Mouse (Mus musculus): ENCODE measurements around the gene Eif3i. TPM values are rescaled to one million over a fixed set of nuclear protein-coding genes. Genes with fewer than 3 reads are reported as not detected.
A peak's percentile ranks its signal among the peaks of the same experiment; 100 is the strongest.

Eif3i gene
- total RNA-seq, 1 experiment from 2014 or later = 129 TPM

DNA sequence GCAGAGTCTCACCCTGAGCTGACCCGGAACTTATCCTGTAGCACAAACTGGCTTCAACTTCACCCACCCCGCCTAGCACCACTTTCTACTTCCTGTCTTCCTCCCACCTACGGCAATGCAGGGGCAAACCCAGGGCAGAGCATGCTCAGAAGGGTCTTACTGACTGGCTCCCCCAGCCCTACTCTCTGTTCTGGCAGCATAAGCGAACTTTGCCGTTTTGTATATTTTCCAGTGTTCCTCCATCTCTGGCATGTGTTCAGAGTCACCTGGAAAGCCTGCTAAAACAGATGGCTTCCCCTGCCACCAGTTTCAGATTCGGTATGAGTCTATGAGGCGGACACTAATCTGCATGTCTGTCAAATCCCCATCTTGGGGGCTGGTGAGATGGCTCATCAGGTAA is 20.1 kb downstream of the Eif3i start:
- ATAC-seq (replicated peaks; ENCODE audit: insufficient number of reproducible peaks, low FRiP score, low TSS enrichment, poor library complexity, severe bottlenecking) = no peak

GRCm38 (mm10) chr4:129578466-129578865 is 22.0 kb downstream of the Eif3i start, which contains the start of gene Fam167b:
Gene Fam167b, minus strand, starts transcription at chr4:129578549.
- ATAC-seq (replicated peaks; ENCODE audit: insufficient number of reproducible peaks, low FRiP score, low TSS enrichment, poor library complexity, severe bottlenecking) = no peak

DNA sequence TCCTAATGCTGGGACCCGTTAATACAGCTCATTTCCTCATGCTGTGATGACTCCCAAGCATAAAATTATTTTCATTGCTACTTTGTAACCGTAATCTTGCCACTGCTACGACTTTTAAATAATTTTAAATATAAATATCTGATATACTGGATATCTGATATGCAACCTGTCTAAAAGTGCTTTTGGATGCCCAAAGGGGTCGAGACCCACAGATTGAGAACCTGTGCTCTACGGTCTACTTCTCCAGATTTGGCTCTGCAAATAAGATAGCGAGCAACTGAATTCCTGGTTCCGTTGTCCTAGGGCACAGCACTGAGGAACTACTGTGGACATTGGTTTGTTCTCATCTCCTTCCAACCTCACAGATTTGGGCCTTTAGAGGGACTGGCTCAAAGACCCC is 22.8 kb downstream of the Eif3i start:
- no peak for ATAC-seq (replicated peaks; ENCODE audit: insufficient number of reproducible peaks, low FRiP score, low TSS enrichment, poor library complexity, severe bottlenecking)

DNA sequence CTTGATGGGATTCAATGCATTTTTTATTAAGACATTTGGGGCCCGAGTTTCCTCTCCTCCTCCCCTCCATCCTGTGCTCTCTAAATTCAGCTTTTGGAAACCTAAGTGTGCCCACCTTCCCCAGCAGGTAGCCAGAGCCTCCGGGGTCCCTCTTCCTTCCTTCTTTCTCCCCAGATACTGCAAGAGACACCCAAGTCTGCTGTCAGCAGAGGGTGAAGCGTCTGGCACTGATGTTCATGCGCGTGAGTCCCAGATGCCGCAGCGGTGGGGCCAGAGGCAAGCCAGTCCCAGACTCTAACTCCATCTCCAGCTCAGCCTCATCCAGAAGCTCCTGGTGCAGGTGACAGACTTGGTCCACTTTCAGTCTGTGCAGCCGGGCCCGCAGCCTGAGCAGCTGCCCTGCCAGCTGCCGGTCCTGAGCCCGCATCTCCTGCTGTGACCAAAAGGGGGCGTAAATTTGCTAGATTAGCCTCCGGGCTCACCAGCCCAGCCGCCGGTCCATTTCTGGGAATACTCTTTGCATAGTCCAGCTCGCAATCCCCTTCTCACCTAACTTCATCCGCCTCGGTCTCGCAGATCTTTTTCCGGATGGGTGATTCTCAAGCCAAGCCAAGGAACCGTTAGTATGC is 23.5 kb downstream of the Eif3i start:
- peak; percentile 44; the same call in 1 of the 2 replicates for ATAC-seq (replicated peaks; ENCODE audit: insufficient number of reproducible peaks, low FRiP score, low TSS enrichment, poor library complexity, severe bottlenecking)

DNA sequence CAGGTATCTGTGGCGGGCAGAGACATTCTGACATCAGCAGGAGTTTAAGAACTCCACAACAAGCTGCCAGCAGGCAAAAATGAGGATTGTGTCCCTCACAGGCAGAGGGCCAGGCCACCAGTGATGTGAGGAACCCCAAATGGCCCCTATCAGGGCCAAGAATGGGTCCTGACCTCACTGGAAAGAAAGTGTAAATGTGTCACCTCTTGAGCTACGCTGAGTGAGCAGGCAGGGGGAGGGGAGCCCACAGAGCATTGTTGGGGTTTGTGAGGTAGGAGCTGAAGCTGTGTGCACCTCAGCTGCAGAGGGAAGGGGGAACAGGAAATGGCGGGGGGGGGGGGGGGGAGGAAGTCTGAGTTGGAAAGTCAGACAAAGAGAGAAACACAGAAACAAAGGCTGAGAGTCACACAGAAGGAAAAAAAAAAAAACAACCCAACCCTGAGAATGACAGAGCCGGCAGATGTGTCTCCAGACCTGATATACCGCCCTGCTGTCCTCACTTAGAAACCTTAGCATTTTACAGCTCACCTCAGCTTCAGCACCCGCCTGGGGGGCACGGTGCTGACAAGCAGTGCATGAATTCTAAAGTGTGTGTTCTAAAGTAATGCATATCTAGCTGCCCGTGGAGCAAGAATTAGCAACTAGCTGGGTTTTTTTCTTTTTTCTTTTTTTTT is 25.1 kb downstream of the Eif3i start:
- peak; percentile 78 for ATAC-seq (replicated peaks; ENCODE audit: insufficient number of reproducible peaks, low FRiP score, low TSS enrichment, poor library complexity, severe bottlenecking)

GRCm38 (mm10) chr4:129573430-129573829 is 27.0 kb downstream of the Eif3i start, which contains the start of gene Lck:
Gene Lck, minus strand, starts transcription at chr4:129573641.
- no peak for ATAC-seq (replicated peaks; ENCODE audit: insufficient number of reproducible peaks, low FRiP score, low TSS enrichment, poor library complexity, severe bottlenecking)

DNA sequence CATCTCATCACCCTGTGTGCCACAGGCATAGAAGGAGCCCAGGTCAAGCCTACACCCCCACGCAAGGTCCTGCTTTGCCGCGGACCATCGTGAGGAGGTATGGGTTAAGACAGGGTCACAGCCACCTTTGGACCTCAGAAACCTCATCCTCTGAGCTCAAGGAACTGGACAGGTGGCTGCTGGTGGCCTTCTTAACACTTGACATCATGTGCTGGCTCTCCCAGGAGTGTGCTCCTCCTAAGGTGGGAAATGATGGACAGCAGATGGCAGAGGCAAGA is 27.4 kb downstream of the Eif3i start:
- ATAC-seq (replicated peaks; ENCODE audit: insufficient number of reproducible peaks, low FRiP score, low TSS enrichment, poor library complexity, severe bottlenecking) = no peak

DNA sequence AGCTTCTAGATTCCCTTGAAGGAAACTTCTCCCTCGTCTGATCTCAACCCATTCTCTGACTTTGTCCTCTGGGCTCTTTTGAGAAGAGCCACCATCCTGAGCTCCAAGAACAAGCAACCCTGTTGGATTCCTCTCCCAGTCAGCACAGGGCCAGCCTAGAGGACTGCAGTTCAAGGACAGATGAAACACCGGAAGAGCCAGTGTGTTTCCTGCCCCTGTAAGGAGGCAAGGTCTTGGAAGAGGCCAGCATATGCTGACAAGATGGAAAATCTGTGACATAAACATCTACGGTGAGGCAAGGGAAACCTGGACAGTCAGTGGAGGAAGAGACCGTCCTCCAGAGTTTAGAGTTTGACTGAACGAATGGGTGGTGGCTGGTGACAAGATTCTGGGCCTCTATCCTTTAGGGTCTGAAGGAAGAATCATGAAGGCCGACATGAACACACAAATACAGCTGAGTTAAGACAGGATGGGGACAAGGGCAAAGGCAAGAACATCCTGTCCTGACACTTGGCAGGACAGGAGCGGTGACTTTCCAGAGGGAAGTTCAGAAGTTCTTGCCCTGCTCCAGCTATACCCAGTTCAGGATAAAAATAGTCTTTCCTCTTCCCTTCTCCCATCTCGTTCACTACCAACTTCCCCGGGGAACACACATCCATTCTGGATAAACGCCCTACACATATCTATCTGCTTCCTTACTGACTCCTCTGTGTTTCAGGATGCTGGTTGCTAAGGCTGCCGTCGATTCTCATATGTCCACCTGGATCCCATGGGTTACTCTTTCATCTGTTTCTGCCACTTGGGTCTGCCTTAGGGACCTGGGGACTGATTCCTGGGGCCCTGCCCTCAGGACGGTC is 28.0 kb downstream of the Eif3i start:
- ATAC-seq (replicated peaks; ENCODE audit: insufficient number of reproducible peaks, low FRiP score, low TSS enrichment, poor library complexity, severe bottlenecking) = no peak

DNA sequence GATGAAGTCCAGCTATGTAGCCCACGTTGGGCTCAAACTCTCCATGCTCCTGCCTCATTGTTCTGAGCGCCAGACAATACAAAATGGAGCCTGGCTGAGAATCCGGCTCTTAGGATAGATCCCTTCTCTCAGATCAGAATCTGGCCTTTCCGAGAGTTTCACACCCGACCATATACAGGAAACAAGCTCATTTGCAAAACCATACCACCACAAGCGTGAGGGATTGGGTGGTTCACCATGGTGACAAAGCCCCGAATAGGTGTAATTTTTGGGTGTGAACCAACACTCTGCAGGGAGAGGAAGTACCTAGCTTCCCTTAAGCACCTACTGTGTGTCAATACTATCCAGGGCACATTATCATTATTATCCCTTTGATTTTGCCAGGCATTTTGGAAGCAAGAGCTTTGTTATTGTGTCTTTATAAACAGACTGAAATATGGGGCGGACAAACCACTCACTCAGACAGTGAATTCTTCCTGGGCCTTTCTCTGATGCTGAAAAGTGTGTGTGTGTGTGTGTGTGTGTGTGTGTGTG is 28.8 kb downstream of the Eif3i start:
- ATAC-seq (replicated peaks; ENCODE audit: insufficient number of reproducible peaks, low FRiP score, low TSS enrichment, poor library complexity, severe bottlenecking) = no peak

GRCm38 (mm10) chr4:129570028-129570427 is 30.4 kb downstream of the Eif3i start:
- ATAC-seq (replicated peaks; ENCODE audit: insufficient number of reproducible peaks, low FRiP score, low TSS enrichment, poor library complexity, severe bottlenecking) = no peak

DNA sequence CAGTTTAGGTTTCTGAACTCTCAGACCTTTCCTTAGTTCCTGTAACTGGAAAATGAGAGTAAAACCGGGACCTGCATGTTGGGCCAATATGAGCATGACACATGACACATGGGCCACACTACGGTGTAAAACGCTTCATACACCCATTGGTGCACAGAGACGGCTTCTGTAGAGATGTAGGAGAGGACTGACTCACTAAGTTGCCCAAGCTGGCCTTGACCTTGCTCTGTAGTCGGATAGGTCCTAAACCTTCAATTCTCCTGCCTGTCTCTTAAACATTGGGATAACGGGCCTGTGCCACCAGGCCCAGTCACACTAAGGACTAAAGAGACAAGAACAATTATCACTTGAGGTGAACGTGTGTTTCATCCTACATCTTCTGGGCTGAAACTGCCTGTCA is 32.1 kb downstream of the Eif3i start:
- no peak for ATAC-seq (replicated peaks; ENCODE audit: insufficient number of reproducible peaks, low FRiP score, low TSS enrichment, poor library complexity, severe bottlenecking)

DNA sequence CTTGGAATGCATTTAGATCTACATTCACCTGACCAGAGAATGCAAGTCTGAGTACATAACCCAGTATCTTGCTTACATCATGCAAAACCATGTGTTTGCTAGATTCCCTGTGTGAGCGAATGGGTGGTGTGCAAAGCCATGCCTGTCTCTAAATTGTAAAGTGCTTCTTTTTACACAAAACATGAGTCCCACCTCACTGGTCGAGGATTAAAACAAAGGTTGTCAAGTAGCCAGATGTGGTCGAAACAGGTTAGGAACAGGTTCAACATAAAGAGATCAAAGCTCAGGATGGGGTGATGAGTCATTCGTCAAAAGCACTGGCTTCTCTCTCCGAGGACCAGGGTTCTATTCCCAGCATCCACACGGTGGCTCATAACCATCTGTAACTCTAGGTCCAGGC is 35.3 kb downstream of the Eif3i start:
- ATAC-seq (replicated peaks; ENCODE audit: insufficient number of reproducible peaks, low FRiP score, low TSS enrichment, poor library complexity, severe bottlenecking) = no peak

DNA sequence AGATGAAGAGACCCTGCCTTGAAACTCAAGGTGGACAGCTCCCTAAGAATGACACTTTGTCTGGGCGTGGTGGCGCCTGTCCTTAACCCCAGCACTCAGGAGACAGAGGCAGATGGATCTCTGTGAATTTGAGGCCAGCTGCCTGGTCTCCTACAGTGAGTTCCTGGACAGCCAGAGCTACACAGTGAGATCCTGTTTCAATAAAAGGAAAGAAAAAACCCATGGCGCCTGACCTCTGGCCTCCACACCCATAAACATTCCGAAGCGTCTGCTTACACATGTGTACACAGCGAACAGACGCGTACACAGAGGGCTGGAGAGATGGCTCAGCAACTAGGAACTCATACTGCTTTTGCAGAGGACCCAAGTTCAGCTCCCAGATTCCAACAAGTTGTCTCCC is 36.7 kb downstream of the Eif3i start:
- no peak for ATAC-seq (replicated peaks; ENCODE audit: insufficient number of reproducible peaks, low FRiP score, low TSS enrichment, poor library complexity, severe bottlenecking)

- ATAC-seq (replicated peaks; ENCODE audit: insufficient number of reproducible peaks, low FRiP score, low TSS enrichment, poor library complexity, severe bottlenecking) = no peak
Measured at GRCm38 (mm10) chr4:129561184-129561583, 39.3 kb downstream of the Eif3i start.

DNA sequence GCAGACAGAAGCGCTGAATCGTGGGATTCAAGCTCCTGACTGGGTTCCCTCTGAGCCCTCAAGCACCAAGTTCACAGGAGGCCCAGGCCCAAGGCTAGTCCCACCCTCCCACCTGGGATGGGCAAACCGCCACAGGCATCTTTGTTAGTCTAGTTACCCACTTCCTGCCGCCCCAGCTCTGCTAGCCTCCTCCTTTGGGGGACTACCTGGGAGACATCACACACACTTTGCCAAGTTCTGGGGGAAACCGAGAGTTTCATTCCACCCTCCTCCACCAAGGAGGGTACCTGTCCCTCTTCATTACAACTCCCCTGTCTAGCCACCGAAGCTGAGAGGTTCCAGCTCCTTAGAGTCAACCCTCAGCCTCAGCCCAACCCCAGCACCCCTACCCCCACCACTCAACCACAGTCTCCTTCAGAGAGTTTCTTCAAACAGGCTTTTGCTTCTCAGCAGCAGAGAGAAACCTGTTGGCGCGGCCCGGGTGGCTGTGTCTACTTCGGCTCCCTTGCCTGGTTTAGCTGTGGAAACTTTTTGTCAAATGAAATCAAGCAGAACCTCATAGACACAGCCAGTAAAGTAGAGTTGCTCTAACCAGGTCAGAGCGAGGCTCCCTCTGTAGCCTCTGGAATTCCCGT is 42.0 kb downstream of the Eif3i start:
- ATAC-seq (replicated peaks; ENCODE audit: insufficient number of reproducible peaks, low FRiP score, low TSS enrichment, poor library complexity, severe bottlenecking) = no peak

- no peak for ATAC-seq (replicated peaks; ENCODE audit: insufficient number of reproducible peaks, low FRiP score, low TSS enrichment, poor library complexity, severe bottlenecking)
Measured at GRCm38 (mm10) chr4:129557256-129557808, 43.1 kb downstream of the Eif3i start.

DNA sequence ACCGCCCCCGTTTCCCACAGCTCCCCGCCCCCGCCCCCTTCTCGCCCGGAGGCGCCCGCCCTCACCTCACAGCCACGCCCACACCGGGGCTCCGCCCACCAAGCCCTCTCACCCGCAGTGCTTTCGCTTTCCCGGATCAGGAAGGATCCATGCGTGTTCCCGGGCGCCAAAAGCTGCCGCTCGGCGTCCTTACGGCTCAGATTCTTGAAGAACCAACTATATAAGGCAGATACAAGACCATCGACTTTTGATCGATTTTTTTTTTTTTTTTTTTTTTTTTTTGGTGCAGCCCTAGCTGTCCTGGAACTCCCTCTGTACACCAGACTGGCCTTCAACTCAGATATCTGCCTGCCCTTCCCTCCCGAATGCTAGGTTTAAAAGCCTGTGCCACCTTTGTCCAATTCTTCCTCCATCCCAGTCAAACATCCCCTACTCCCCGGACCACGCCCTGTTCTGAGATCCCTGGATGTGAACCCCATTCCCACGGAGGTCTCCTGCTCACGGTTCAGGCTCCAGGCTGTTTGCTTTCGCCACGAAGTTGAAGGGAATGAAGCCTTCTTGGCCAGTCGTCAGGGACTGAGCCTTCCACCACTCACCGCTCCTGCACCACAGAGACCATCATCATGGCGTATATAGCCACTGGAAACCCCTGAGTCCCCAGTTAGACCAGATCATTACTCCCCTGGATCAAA is 43.8 kb downstream of the Eif3i start:
- ATAC-seq (replicated peaks; ENCODE audit: insufficient number of reproducible peaks, low FRiP score, low TSS enrichment, poor library complexity, severe bottlenecking) = peak; percentile 69

- ATAC-seq (replicated peaks; ENCODE audit: insufficient number of reproducible peaks, low FRiP score, low TSS enrichment, poor library complexity, severe bottlenecking) = peak; percentile 16
Measured at GRCm38 (mm10) chr4:129555862-129556531, 44.5 kb downstream of the Eif3i start.
